Mouse (Mus musculus) mesoderm, embryonic 11.5 days (tissue): Measurements from ENCODE around the gene Pparg.

Experiments used
- DNase-seq: peaks from one replicate; pipeline ENCODE4 v3.0.0-alpha.2; 2012; ENCODE audit warnings: low read depth, low spot score

Gene Pparg

DNA sequence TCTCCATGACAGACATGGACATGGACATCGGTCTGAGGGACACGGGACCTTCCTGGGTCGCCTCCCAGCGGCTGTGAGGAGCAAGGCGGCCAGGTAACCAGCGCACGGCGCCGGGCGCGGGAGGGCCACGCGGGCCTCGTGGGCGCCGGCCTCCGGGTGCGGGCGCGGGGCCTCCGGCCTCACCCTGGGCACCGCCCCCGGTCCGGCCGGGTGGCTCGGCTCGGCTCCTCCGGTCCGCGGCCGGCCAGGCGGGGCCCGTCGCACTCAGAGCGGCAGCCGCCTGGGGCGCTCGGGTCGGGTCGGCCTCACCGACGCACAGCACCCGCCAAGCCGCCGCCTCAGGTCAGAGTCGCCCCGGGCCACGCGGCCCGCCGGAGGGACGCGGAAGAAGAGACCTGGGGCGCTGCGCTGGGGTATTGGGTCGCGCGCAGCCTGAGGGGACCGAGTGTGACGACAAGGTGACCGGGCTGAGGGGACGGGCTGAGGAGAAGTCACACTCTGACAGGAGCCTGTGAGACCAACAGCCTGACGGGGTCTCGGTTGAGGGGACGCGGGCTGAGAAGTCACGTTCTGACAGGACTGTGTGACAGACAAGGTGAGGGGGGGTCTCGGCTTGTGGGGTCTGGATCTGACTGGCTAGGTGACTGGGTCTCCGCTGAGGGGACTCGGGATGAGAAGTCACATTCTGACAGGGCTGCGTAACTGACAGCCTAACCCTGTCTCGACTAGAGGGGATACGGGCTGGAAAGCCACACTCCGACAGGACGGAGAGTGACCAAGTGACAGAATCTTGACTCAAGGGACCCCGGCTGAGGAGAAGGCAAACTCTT, at the start of gene Pparg:
TSS of gene Pparg (plus strand) at position 176 of the 830 bp plus-strand sequence.
- DNase-seq: peak; percentile 37

DNA sequence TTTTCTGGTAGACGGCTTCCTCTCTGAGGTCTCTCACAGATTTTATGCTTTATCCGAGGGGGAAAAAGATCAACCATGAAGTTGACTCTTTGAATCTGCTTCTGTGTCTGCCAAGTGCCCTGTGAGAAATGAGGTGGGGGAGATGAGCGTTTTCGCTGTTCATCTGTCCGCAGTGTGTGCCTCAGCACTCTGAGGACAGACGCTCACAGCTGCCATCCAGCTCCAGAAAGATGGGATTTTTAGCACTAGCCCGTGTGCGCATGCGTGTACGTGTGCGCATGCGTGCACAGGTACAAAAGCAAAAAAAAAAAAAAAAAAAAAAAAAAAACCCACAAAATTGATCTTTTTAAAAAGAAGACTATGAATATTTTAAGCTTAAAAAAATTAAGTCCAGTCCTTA, 48.0 kb upstream of the Pparg start:
- DNase-seq: no peak

DNA sequence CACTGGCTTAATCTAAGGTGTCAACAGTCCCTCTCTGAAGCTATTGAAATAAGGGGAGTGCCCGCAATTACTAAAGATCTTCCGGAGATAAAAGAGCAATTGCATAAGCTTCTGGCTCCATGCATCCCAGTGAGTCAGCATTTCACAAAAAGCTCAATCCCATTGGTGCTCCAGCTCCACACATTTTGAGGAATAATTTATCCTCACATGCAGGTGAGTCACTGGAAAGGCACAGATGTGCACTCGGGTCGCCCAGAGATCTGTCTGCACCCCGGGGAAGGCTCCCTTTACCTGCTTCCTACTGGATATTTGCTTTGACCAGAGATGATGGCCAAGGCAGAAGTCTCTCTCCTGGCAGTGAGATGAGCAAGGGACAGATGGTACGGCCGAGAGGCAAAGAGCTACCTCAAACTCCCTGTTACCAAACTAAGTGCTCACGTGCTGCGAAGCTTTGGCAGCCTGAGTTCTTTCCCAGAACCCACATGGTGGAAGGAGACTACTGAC, 47.5 kb upstream of the Pparg start:
- DNase-seq: no peak

DNA sequence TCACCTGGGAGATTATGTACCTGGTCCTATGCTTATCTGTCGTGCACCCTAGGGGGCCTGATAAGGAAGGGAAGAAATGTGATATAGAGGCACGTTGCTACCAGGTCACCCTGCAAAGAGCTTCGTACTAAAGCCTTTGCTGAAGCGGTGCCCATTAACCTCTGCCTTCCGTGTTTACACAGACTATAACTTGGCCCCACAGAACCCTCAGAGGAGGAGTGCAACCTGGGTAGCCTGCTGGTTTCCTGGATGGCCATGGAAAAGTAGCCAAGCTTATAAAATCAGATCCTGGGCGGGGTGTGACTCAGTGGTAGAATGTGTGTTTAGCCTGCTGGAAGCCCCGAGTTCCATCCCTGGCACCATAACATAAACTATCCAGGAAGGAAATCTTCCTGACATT, 46.8 kb upstream of the Pparg start:
- no peak for DNase-seq

DNA sequence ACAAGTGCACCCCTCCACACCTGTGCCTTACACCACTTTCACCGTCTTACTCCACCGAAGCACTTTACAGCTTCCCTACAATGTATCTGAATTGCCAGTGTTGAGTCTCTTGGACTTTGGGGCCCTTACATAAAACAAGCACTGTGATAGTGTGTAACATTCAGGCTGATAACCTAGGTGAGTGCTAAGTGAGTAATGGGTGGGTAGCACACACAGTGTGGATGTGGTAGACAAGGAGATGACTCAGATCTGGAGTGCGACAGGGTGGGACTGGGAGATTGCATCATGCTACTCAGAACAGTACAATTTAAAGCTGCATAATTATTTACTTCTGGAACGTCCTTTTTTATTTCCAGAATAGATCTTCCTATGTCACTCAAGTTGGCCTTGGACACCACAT, 45.0 kb upstream of the Pparg start:
- DNase-seq: no peak

DNA sequence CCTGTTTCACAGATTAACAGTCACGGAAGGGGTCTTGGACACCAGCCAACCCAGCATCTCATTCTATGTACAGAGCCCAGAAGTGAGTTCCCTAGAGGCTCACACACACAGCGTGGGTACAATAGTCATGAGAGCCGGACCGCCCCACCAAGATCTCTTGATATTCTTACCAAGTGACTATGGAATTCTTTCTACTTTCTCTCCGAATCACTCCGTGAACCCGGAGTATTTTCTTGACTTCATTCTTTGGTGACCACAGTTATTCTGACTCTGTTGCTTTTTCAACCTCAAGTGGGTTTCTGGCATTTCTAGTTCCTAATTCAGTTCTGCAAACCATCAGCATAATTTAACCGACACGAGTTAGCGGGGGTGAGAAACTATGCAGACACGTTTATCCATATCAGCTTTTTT, 43.9 kb upstream of the Pparg start:
- no peak for DNase-seq

DNA sequence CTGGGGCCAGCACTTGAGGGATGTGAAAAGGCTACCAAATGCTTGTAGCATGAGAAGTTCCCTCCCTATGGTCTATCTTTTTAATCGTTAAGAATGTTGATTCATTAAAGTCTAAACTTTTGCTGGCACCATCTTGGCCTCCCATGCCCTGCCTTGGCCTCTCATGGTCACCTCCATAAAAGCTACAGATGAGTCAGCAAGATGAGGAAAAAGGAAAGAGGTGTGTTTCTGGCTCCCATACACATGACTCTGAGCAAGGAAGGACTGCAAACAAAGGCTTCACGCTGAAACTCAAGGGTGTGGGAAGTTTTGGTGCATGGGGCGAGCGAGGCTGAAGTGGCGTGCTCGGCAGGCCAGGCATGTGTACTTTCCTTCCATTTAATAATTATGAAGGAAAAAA, 41.9 kb upstream of the Pparg start:
- no peak for DNase-seq

DNA sequence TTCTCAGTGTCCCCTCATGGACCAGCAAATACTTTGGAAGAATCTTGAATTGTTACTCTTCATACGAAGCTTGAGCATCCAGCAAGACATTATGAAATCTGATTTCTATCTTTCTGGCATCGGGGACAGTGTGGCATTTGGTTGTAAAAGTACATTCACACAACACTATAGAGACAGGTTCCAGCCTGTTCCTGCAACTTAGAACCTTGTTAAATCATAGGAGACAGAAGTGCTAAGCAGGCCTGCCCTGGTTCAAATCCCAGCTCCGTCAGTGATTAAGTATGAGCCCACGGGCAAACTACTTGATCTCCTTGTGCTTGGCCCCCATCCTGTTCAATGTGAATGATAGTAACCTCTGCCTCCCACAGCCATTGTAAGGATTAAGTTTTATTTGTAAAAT, 41.1 kb upstream of the Pparg start:
- DNase-seq: no peak

DNA sequence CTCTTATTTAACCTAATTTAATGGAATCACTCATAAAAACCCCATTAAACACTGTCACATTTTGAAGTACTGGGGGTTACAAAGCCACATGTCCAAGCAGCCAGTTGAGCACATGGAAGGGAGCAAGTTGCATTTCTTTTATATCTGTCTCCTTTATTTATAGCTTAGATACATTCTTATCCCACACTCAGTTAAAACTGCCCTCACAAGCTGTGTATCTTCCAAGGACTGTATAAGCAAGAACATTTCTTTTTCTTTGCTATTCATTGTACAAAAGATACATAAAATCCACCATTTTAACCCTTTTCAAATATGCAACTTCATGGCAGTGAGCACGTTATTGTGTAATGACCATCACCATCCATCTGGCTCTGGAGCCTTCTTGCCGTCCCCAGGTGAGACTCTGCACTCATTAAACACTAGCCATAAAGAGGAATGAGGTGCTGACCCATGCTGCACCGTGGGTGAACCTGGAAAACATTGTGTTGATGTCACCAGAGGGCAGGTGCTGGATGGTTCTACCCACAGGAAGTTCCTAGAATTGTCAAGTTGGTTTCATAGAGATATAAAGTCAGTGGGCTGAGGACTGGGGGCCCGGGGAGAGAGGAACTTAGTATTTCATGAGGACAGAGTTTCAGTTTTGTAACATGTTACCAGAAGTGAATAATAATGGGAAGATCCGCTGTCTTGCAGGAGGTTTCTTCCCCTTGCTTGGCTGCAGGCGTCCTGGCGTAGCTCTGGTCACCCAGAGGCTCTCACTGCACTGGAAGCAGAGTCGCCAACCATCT, 39.6 kb upstream of the Pparg start:
- DNase-seq: no peak

DNA sequence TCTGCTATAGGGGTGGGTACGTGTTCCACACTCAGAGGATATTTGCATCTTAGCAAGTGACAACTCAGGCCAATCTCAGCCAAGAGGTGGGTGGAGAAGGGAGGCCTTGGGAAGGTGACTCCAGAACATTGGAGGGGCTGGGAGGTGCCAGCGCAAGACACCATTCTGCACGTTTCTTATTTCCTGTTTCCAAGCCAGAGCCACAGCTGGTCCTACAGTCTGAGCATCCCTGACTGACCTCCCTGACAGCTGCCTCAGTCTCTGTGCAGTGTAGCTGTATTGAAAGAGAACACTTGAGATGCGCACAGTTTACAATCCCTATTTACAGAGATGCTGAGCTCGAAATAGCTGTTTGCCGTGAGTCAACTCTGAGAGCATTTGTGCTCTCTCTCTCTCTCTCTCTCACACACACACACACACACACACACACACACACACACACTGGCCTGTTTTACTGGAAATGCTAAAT, 38.8 kb upstream of the Pparg start:
- DNase-seq: no peak

DNA sequence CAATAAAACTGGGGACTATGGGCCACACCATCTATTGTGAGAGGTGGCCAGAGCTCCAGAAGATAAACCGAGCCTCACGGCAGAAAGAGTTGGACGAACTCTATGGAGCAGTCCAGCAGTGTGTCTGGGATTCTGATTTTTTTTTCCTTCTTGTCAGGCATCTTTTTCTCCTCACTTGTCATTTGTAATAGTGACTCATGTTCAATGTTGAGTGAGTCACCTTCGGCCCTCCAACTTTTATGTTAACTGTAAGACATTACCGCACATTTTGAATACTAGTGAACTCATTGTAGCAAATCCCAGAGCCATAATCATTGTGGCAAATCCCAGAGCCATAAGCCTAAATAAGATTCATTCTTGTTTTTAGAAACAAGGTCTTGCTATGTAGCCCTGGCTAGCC, 37.8 kb upstream of the Pparg start:
- DNase-seq: no peak

DNA sequence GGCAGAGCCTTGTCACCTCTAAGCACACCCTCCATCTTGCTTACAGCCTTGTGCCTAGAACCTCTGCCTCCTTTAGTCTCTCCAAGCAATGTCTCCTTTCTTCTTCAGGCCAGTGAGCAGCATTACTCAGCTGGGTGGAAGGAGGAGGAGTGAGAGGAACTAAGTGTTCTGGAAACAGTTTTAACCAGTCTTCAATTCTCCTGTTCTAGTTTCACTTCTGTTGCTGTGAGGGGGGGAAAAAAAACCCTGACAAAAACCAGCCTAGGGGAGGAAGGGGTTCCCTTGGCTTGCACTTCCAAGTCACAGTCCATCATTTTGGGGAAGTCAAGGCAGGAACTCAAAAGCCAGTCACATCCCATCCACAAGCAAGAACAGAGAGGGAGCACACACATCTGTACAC, 29.8 kb upstream of the Pparg start:
- no peak for DNase-seq

DNA sequence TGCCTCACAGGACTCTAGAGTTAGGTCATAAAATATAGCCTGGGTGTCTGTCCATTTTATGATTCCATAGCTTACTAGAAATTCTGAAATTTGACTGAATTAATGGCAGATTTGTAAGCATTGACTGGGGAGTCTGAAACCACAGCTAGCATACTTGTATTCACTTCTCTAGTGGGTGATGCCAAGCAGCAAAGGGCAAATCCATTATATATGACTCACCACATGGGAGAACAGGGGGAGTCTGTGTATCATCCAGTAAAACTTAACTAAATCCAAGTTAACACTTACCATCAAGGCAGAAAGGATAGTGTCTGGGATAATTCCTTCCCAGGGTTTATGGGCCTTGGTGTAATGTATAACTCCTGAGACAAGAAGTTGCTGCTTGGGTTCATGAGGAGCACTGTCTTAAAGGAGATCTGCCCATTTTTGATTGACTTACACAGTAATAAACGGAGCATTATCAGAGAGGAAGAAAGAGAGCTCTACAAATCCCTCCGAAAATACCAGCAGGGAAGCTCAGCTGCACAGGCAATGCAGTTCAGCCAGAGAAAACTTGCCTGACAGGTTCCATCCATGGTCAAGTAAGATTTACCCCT, 27.6 kb upstream of the Pparg start:
- DNase-seq: no peak

DNA sequence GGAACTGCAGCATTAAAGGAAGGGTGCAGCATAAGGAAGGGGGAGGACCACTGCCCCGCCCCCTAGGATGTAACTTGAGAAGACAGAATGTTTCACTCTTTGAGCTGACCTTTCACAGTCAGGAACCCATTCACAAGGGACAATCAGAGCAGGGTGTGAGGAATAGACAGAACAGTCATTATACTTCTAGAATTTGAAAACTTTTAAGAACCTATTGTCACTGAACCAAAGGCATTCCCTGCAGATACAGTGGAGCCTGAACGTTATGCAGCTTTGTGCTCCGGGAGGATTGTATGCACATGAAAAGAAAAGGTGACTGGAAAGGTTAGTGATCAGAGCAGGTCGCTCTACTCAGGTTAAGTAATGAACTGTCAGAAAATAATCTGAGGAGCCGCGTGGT, 25.2 kb upstream of the Pparg start:
- DNase-seq: peak; percentile 33

DNA sequence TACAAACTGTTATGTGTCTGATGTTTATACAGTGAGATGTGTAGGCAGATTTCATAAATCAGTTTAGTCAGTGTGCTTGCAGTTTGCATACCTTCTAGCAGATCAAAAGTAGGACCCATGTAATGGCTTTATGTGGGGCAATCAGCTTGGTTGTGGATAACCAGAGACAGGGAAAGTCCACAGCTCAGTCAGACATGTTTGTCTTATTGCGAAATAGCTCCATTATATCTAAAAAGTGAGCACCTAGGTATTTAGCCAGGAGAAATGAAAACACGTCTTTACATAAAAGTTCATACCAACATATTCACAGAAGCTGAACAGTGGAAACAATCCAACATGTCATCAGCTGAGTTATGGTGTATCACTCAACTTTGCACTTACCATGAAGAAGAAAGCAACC, 20.7 kb upstream of the Pparg start:
- no peak for DNase-seq

DNA sequence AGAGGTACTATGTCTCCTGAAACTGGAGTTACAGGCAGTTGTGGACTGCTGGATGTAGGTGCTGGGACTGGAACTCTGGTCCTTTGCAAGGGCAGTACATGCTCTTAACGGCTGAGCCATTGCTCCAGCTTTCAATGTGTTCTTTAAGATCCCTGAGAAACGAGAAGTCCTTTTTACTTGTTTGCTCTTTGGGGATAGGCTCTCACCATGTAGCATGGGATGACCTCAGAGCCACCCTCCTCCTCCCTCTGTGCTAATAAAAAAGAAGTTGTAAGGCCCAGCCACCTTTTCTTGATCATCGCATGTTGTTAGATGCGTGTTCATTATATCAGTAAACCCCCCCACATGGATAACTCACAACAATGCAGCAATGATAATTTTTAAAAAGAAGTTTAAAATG, 17.7 kb upstream of the Pparg start:
- DNase-seq: no peak

DNA sequence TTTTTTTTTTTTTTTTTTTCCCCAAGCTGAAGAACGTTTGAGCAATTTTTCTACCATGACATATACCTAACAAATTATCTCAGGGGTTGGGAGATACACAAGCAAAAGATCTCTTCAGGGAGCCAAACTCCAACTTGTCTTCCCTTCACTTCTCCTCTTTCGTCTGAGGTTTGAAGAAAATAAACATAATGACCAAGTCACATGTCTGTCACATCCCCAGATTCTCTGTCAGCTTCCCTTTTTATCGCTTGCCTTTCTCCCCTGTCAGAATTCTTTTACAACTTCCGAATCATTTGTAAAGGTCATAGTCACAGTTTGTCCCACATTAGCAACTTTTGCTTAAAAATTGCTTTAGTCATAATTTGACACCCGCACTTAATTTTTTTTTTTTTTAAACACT, 17.2 kb upstream of the Pparg start:
- DNase-seq: no peak

DNA sequence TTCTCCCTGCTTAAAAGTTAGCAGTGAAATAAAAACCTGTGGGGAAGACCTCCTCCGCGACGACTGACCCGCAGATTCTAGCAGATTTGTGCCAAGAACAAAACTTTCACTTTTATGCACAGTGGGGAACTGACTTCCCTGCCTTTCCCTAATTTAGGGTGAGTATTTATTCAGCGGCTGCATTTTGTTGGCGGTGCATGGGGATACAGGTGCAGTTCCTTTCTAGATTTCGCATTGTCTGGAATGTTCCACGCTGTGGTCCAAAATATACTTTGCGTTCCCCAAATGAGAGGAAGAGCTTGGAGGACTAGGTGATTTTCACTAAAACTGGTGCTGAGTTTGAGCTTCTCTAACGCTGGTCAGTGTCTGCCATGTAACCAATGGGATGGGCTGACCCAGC, 16.6 kb upstream of the Pparg start:
- DNase-seq: no peak

DNA sequence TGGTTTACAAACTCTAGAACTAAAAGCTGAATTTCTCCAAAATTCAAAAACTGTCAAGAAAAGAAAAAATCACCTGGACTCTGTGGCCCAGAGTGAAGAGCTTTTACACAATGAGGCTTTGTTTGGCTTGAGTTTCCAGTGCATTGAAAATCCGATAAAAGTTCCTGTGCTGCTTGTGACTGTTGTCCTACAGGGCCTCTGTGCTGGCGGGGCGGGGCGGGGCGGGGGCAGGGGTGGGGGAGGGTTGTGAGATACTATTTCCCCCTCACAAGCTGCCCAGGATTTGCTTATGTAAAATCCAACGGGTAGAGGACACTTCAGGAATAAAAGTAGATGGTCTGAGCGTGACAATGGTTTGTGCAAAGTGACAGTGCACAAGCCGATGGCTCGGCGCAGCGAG, 16.2 kb upstream of the Pparg start:
- DNase-seq: no peak

DNA sequence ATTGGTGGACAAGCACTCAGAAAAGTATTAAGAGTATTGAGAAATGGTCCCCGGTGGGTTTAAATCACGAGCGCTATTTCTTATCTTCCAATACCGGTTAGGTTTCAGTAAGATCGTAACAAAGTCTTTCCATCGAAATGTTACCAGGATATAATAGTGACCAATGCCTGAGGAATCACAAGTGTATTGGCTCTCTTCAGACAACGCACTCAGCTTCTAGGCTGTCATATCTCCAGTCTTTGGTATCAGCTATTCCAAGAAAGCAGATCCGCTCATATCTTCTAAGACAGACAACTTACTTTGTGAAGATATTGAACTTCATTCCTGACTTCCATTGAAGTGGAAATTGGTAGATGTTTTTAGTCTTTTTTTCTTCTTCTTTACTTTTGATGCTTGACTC, 15.7 kb upstream of the Pparg start:
- no peak for DNase-seq

DNA sequence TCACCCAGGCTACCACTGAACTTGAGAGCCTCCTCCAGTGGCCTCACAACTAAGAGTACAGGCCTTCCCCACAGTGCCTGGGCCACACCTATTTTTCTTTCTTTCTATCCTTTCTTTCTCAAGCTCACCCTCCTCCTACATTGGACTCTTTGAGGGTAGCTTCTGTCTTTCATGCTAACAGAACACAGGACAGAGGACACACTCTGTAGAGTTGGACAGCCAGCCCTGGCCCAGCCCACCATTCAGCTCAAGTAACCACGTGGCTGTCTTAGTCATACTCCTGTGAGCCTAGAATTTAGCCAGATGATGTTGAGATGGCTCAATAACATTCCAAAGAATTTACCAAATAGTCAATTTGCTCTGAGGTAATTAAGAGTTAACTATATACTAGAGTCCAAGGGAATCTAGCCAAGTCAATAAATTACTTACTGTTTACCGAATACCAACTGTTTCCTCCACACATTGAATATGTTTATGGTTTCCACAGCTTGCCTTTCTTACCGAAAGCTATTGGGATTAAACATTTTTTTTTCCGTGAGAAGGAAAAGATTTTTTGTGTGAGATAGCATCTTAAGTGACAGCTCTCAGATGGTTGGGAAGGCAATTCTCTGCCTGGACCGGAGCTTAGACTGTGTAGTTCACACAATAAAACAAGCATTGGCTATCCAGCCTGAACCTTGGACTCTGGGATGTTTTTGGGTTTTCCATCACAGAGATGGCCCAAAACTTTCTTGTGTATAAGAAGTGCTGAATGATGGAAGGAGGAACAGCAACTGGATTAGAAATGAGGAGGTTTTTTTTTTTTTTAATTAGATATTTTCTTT, 10.9 kb upstream of the Pparg start:
- DNase-seq: no peak
